Mouse (Mus musculus) lung, postnatal 0 days (tissue): Measurements from ENCODE around the gene Rab35.

Experiments used
- CTCF ChIP-seq: IDR thresholded peaks from 2 replicates; pipeline ENCODE4 v1.5.1; 2016; ENCODE audit warnings: antibody characterized with exemption, mild to moderate bottlenecking
- EP300 ChIP-seq: IDR thresholded peaks from 2 replicates; pipeline ENCODE4 v1.6.1; 2016; ENCODE audit warnings: antibody characterized with exemption, mild to moderate bottlenecking, control low read depth

DNA sequence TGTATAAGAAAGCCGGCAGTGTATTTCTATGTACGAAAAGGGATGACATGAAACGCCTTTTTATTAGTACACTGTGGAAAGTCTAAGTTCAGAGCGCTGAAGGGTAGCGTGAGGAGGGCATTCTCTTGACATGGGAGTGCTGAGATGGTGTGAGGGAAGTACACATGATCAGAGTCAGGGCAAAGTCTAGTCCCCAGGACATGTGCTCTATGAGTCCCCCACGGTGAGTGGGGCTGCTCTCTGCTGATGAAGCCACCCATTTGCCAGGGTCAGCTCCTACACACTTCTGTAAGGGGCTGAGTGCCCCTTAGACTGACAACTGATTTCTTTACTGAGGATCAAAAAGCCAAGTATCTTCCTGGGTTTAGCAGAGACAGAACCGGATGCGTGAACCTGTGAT, 35.5 kb downstream of the Rab35 start:
- no peak for TF ChIP-seq CTCF
- TF ChIP-seq EP300 = no peak
